Mouse (Mus musculus): Measurements from ENCODE around the gene Mmp15. TPM values are rescaled to one million over a fixed set of nuclear protein-coding genes. Genes with fewer than 3 reads are reported as not detected.

Gene Mmp15
- polyA plus RNA-seq, 2 experiments: 0.43 to 0.64 TPM

DNA sequence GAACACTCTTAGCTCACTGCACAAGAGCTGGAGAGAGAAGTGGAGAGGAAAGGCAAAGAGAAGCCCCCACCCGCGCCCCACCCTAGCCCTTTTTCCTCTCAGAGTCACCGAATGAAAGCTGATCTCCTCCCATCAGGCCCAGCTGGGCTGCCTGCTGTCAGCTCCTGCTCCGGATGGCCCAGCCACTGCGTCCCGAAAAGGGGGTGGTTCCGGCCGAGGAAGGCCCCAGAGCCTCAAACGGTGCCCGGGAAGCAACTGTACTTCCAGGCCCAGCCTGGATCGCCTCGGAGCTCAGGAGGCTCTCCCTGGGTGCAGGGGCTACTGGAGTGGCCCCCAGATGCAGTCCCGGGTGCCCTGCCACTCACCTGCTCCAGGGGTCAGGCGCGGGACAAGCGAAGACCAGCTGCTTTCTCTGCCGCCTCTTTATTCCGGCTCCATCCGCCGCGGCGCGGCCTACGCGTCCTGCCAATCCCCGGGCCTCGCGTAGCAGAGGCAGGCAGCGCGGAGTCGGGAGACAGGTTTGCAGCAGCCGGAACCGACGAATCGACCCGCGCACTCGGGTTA, 20.8 kb upstream of the Mmp15 start:
- Histone ChIP-seq H3K9ac (replicated peaks) (peak overlapping the region; percentile 75), H3K36me3 (replicated peaks; ENCODE audit: control insufficient read depth, insufficient read depth, low read depth) (no peaks in the 10 kb centered on the region), H3K4me1 (replicated peaks; ENCODE audit: control insufficient read depth in 2 of 2, insufficient read depth in 2 of 2, low read length in 1 of 2) (peaks cover 14 to 15% of the 10 kb centered on the region in 2 experiments), H3K9me3 (ENCODE audit: control insufficient read depth, low read length) (no peaks in the 10 kb centered on the region), H3K4me2 (ENCODE audit: low read depth) (peak overlapping the region; percentile 76), H3K27ac (peak overlapping the region; percentile 12; the same call in 1 of the 2 replicates), H3K4me3 (ENCODE audit: insufficient read depth in 1 of 2, low read depth in 2 of 2, low read length in 2 of 2) (peak overlapping the region; percentile 66 to 79), H3K27me3 (ENCODE audit: control insufficient read depth, insufficient read depth, low read length) (no peaks in the 10 kb centered on the region)
- under 1% methylated on average over 38 of the region's 38 CpGs for WGBS (ENCODE audit: insufficient replicate concordance)
- no peak for DNase-seq (ENCODE audit: low read depth in 3 of 3, low spot score in 3 of 3)
- no peak for TF ChIP-seq EP300 (IDR thresholded peaks at IDR 0.05; ENCODE audit: low read depth)
- 0 out of 2 replicates have a peak, but pooled peaks have one; percentile 17 for TF ChIP-seq CTCF (IDR thresholded peaks at IDR 0.05; ENCODE audit: low read depth)
- ATAC-seq (ENCODE audit: insufficient read depth): peak; percentile 44

DNA sequence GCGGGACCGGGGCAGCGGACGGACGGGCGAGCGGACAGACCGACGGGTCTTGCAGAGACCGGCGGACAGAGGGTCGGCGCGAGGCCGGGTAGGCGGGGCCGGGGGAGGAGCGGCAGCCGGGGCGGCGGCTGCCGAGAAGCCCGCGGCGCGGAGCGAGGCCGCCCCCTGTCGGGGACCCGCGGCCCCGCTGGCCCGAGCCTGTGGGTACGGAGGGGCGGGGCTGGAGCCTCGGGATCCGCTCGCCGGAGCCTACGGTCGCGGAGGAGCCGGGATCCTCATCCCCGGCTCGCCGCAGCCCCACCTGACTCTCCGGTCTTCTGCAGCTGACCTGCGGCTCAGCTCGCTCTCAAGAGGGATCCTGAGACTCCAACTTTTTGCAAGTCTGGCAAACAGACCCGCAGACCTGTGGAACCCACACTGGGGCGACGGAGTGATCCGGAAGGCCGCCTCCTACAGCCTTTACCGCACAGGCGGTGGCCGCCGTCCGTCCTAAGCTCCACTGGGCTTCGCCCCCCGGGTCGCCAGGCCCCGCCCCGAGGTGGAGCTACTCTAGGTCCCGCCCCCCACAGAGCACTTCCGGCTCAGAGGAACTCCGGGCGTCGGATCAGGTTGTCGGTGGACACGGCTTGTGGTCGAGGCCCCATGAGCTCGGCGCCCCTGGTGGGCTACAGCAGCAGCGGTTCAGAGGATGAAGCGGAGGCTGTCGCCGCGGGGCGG, 20.2 kb upstream of the Mmp15 start, which contains the start of the genes Zfp319 and Usb1:
Gene Zfp319 (minus strand): TSS at position 231 of the 717 bp plus-strand sequence.
Gene Usb1 (plus strand): TSS at position 565 of the 717 bp plus-strand sequence.
- DNase-seq (ENCODE audit: low read depth in 3 of 3, low spot score in 3 of 3) (peak; percentile 79 to 83 (median 81)), ATAC-seq (ENCODE audit: insufficient read depth) (peak; percentile 92)
- Histone ChIP-seq H3K27me3 (ENCODE audit: control insufficient read depth, insufficient read depth, low read length) (no peaks in the 10 kb centered on the region), H3K4me1 (replicated peaks; ENCODE audit: control insufficient read depth in 2 of 2, insufficient read depth in 2 of 2, low read length in 1 of 2) (peaks cover 14 to 15% of the 10 kb centered on the region in 2 experiments), H3K4me2 (ENCODE audit: low read depth) (peak within 1 kb of the TSS; percentile 76), H3K27ac (peak within 1 kb of the TSS; percentile 86), H3K9me3 (ENCODE audit: control insufficient read depth, low read length) (no peaks in the 10 kb centered on the region), H3K4me3 (ENCODE audit: insufficient read depth in 1 of 2, low read depth in 2 of 2, low read length in 2 of 2) (peak within 1 kb of the TSS; percentile 66 to 79), H3K36me3 (replicated peaks; ENCODE audit: control insufficient read depth, insufficient read depth, low read depth) (no peaks in the 10 kb centered on the region), H3K9ac (replicated peaks) (peak within 1 kb of the TSS; percentile 75)
- TF ChIP-seq EP300 (IDR thresholded peaks at IDR 0.05; ENCODE audit: low read depth) (no peak), CTCF (IDR thresholded peaks at IDR 0.05; ENCODE audit: low read depth) (peak; percentile 61)
- under 1% methylated on average over 78 of the region's 80 CpGs for WGBS (ENCODE audit: insufficient replicate concordance)

DNA sequence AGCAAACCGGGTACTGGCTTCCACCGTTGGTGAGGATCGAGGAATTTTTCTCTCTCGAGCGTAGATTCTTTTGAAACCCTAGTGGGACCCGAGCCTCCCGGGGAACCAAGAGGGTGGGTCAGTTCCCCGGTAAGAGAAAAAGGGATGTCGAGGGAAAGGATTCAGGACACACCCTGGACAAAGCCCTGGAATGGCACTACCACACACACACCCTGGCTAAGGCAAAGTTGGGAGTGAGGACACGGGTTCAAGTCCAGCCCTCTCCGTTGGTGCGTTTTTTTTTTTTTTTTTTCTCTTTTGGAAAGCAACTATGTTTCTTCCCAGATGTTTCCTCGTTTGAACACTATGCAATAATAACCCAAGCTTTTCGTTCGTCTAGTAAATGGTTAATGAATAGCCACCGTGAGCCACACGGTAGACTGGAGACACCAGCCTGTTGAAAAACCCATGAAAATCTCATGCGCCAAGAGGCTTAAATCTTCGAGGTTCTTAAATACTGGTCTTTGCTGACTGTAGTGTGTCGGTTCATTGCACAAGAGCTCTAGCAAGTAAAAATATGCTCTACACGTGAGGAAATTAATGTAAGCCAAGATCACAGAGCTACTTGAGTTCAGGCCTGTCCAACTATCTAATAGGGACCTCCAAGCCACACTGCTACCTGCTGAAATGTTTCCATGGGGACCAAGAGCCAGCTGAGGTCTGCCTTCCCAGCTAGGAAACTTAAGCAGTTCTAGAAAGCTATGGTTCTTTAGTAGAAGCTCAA, 19.4 kb upstream of the Mmp15 start:
- no peaks in the 10 kb centered on the region for H3K36me3 ChIP-seq (replicated peaks; ENCODE audit: control insufficient read depth, insufficient read depth, low read depth)
- DNase-seq (ENCODE audit: low read depth in 3 of 3, low spot score in 3 of 3): no peak
- TF ChIP-seq CTCF (IDR thresholded peaks at IDR 0.05; ENCODE audit: low read depth) (no peak), EP300 (IDR thresholded peaks at IDR 0.05; ENCODE audit: low read depth) (no peak)
- H3K27ac ChIP-seq: peak overlapping the region; percentile 86
- no peak; the same call in 1 of the 2 replicates for ATAC-seq (ENCODE audit: insufficient read depth)
- 24% methylated on average over 21 of the region's 21 CpGs for WGBS (ENCODE audit: insufficient replicate concordance)
- H3K27me3 ChIP-seq (ENCODE audit: control insufficient read depth, insufficient read depth, low read length): no peaks in the 10 kb centered on the region
- peak overlapping the region; percentile 65 for H3K9ac ChIP-seq (replicated peaks)
- H3K4me3 ChIP-seq (ENCODE audit: insufficient read depth in 1 of 2, low read depth in 2 of 2, low read length in 2 of 2): peak overlapping the region; percentile 64 to 79
- H3K4me1 ChIP-seq (replicated peaks; ENCODE audit: control insufficient read depth in 2 of 2, insufficient read depth in 2 of 2, low read length in 1 of 2): peaks cover 14 to 15% of the 10 kb centered on the region in 2 experiments
- no peaks in the 10 kb centered on the region for H3K9me3 ChIP-seq (ENCODE audit: control insufficient read depth, low read length)
- peak overlapping the region; percentile 76 for H3K4me2 ChIP-seq (ENCODE audit: low read depth)

DNA sequence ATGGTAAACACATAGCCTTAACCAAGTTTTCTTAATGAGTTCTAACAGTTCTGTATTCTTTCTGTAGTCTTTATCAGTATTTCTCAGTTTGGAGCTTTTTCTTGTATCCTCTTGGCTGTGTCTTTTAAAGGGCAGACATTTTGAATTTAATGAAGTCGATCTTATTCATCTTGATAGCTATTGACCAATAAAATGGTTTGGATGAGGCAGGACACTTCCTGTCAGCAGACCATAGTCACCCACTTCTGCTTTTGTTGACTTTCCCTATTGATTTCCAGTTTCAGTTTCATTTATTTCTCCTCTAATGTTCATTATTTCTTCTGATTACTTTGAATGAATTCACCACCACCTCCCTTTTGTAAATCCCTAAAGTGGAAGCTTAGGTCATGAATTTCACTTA, 16.4 kb upstream of the Mmp15 start:
- ATAC-seq (ENCODE audit: insufficient read depth): no peak

More for the DNA sequence above, 16.4 kb upstream of the Mmp15 start:
- Histone ChIP-seq H3K9me3 (ENCODE audit: control insufficient read depth, low read length) (no peaks in the 10 kb centered on the region), H3K4me3 (ENCODE audit: insufficient read depth in 1 of 2, low read depth in 2 of 2, low read length in 2 of 2) (no peak overlapping the region), H3K9ac (replicated peaks) (no peak overlapping the region), H3K4me1 (replicated peaks; ENCODE audit: control insufficient read depth in 2 of 2, insufficient read depth in 2 of 2, low read length in 1 of 2) (peaks cover 8% of the 10 kb centered on the region in 2 experiments), H3K36me3 (replicated peaks; ENCODE audit: control insufficient read depth, insufficient read depth, low read depth) (no peaks in the 10 kb centered on the region), H3K4me2 (ENCODE audit: low read depth) (no peak overlapping the region), H3K27ac (no peak overlapping the region), H3K27me3 (ENCODE audit: control insufficient read depth, insufficient read depth, low read length) (no peaks in the 10 kb centered on the region)
- TF ChIP-seq EP300 (IDR thresholded peaks at IDR 0.05; ENCODE audit: low read depth): no peak
- no peak for TF ChIP-seq CTCF (IDR thresholded peaks at IDR 0.05; ENCODE audit: low read depth)
- DNase-seq (ENCODE audit: low read depth in 3 of 3, low spot score in 3 of 3): no peak
- WGBS (ENCODE audit: insufficient replicate concordance): 52% methylated on average over 1 of the region's 1 CpGs
